Mouse (Mus musculus): Measurements from ENCODE around the gene Fam181a. TPM values are rescaled to one million over a fixed set of nuclear protein-coding genes. Genes with fewer than 3 reads are reported as not detected.
A peak's percentile ranks its signal among the peaks of the same experiment; 100 is the strongest.

Gene Fam181a
- polyA plus RNA-seq, 1 experiment = not detected

- DNase-seq = no peak
- whole genome bisulfite sequencing = 91% methylated on average over 8 of the region's 8 CpGs
- H3K27ac ChIP-seq (ENCODE audit: control insufficient read depth, insufficient read depth, low read length) = no peak overlapping the region
Observed at GRCm38 (mm10) chr12:103346945-103347344, 36.2 kb downstream of the Fam181a start.

GRCm38 (mm10) chr12:103347406-103347805 is 36.6 kb downstream of the Fam181a start:
- peaks cover 34% of the 10 kb centered on the region for H3K4me1 ChIP-seq (replicated peaks; ENCODE audit: control insufficient read depth, insufficient read depth, low read length)
- no peak for DNase-seq
- 81% methylated on average over 5 of the region's 5 CpGs for WGBS
- H3K36me3 ChIP-seq (ENCODE audit: control insufficient read depth, insufficient read depth, low read length) = no peaks in the 10 kb centered on the region
- H3K4me3 ChIP-seq (ENCODE audit: control insufficient read depth, insufficient read depth, low read length) = no peak overlapping the region
- H3K27ac ChIP-seq (ENCODE audit: control insufficient read depth, insufficient read depth, low read length) = no peak overlapping the region
- TF ChIP-seq CTCF (IDR thresholded peaks at IDR 0.05; ENCODE audit: borderline replicate concordance, control insufficient read depth, extremely low read depth, insufficient read depth, low read length, poor library complexity) (no peak), POLR2A (IDR thresholded peaks at IDR 0.05; ENCODE audit: control insufficient read depth, extremely low read depth, insufficient read depth, low read length, poor library complexity) (no peak)
- H3K27me3 ChIP-seq (ENCODE audit: control insufficient read depth, insufficient read depth, low read length) = no peaks in the 10 kb centered on the region

More at GRCm38 (mm10) chr12:103346945-103347344, 36.2 kb downstream of the Fam181a start:
- no peaks in the 10 kb centered on the region for H3K36me3 ChIP-seq (ENCODE audit: control insufficient read depth, insufficient read depth, low read length)
- peaks cover 38% of the 10 kb centered on the region for H3K4me1 ChIP-seq (replicated peaks; ENCODE audit: control insufficient read depth, insufficient read depth, low read length)
- TF ChIP-seq CTCF (IDR thresholded peaks at IDR 0.05; ENCODE audit: borderline replicate concordance, control insufficient read depth, extremely low read depth, insufficient read depth, low read length, poor library complexity) = no peak
- H3K27me3 ChIP-seq (ENCODE audit: control insufficient read depth, insufficient read depth, low read length) = no peaks in the 10 kb centered on the region
- H3K4me3 ChIP-seq (ENCODE audit: control insufficient read depth, insufficient read depth, low read length) = no peak overlapping the region

GRCm38 (mm10) chr12:103348506-103348905 is 37.7 kb downstream of the Fam181a start:
- H3K27ac ChIP-seq (ENCODE audit: control insufficient read depth, insufficient read depth, low read length) = no peak overlapping the region
- no peaks in the 10 kb centered on the region for H3K36me3 ChIP-seq (ENCODE audit: control insufficient read depth, insufficient read depth, low read length)
- no peak overlapping the region for H3K4me3 ChIP-seq (ENCODE audit: control insufficient read depth, insufficient read depth, low read length)
- WGBS = 4% methylated on average over 3 of the region's 3 CpGs
- peak; percentile 87 for DNase-seq
- TF ChIP-seq CTCF (IDR thresholded peaks at IDR 0.05; ENCODE audit: borderline replicate concordance, control insufficient read depth, extremely low read depth, insufficient read depth, low read length, poor library complexity) (no peak), POLR2A (IDR thresholded peaks at IDR 0.05; ENCODE audit: control insufficient read depth, extremely low read depth, insufficient read depth, low read length, poor library complexity) (no peak)
- no peaks in the 10 kb centered on the region for H3K27me3 ChIP-seq (ENCODE audit: control insufficient read depth, insufficient read depth, low read length)
- H3K4me1 ChIP-seq (replicated peaks; ENCODE audit: control insufficient read depth, insufficient read depth, low read length) = peaks cover 28% of the 10 kb centered on the region

- 97% methylated on average over 6 of the region's 6 CpGs for WGBS
- DNase-seq = no peak
- H3K36me3 ChIP-seq (ENCODE audit: control insufficient read depth, insufficient read depth, low read length) = no peaks in the 10 kb centered on the region
- TF ChIP-seq POLR2A (IDR thresholded peaks at IDR 0.05; ENCODE audit: control insufficient read depth, extremely low read depth, insufficient read depth, low read length, poor library complexity) = no peak
- no peak for TF ChIP-seq CTCF (IDR thresholded peaks at IDR 0.05; ENCODE audit: borderline replicate concordance, control insufficient read depth, extremely low read depth, insufficient read depth, low read length, poor library complexity)
- no peaks in the 10 kb centered on the region for H3K27me3 ChIP-seq (ENCODE audit: control insufficient read depth, insufficient read depth, low read length)
- peaks cover 9% of the 10 kb centered on the region for H3K4me1 ChIP-seq (replicated peaks; ENCODE audit: control insufficient read depth, insufficient read depth, low read length)
- no peak overlapping the region for H3K27ac ChIP-seq (ENCODE audit: control insufficient read depth, insufficient read depth, low read length)
- no peak overlapping the region for H3K4me3 ChIP-seq (ENCODE audit: control insufficient read depth, insufficient read depth, low read length)
Observed at GRCm38 (mm10) chr12:103352735-103353134, 42.0 kb downstream of the Fam181a start.

- peaks cover 7% of the 10 kb centered on the region for H3K4me1 ChIP-seq (replicated peaks; ENCODE audit: control insufficient read depth, insufficient read depth, low read length)
- 26% methylated on average over 5 of the region's 5 CpGs for WGBS
- no peak for TF ChIP-seq POLR2A (IDR thresholded peaks at IDR 0.05; ENCODE audit: control insufficient read depth, extremely low read depth, insufficient read depth, low read length, poor library complexity)
- TF ChIP-seq CTCF (IDR thresholded peaks at IDR 0.05; ENCODE audit: borderline replicate concordance, control insufficient read depth, extremely low read depth, insufficient read depth, low read length, poor library complexity) = peak; percentile 50; the same call in 1 of the 2 replicates
- H3K27me3 ChIP-seq (ENCODE audit: control insufficient read depth, insufficient read depth, low read length) = no peaks in the 10 kb centered on the region
- H3K36me3 ChIP-seq (ENCODE audit: control insufficient read depth, insufficient read depth, low read length) = no peaks in the 10 kb centered on the region
- DNase-seq = peak; percentile 50
- H3K4me3 ChIP-seq (ENCODE audit: control insufficient read depth, insufficient read depth, low read length) = no peak overlapping the region
- no peak overlapping the region for H3K27ac ChIP-seq (ENCODE audit: control insufficient read depth, insufficient read depth, low read length)
Observed at GRCm38 (mm10) chr12:103353538-103353937, 42.8 kb downstream of the Fam181a start.

GRCm38 (mm10) chr12:103355746-103356414 is 45.1 kb downstream of the Fam181a start, which contains the start of gene Asb2:
TSS of gene Asb2 (minus strand) at chr12:103356001.
- no peak for TF ChIP-seq POLR2A (IDR thresholded peaks at IDR 0.05; ENCODE audit: control insufficient read depth, extremely low read depth, insufficient read depth, low read length, poor library complexity)
- TF ChIP-seq CTCF (IDR thresholded peaks at IDR 0.05; ENCODE audit: borderline replicate concordance, control insufficient read depth, extremely low read depth, insufficient read depth, low read length, poor library complexity) = no peak
- DNase-seq = no peak
- H3K4me3 ChIP-seq (ENCODE audit: control insufficient read depth, insufficient read depth, low read length) = no peak within 1 kb of the TSS
- H3K27ac ChIP-seq (ENCODE audit: control insufficient read depth, insufficient read depth, low read length) = no peak within 1 kb of the TSS
- peaks cover 3% of the 10 kb centered on the region for H3K4me1 ChIP-seq (replicated peaks; ENCODE audit: control insufficient read depth, insufficient read depth, low read length)
- whole genome bisulfite sequencing = 77% methylated on average over 14 of the region's 14 CpGs
- no peaks in the 10 kb centered on the region for H3K36me3 ChIP-seq (ENCODE audit: control insufficient read depth, insufficient read depth, low read length)
- no peaks in the 10 kb centered on the region for H3K27me3 ChIP-seq (ENCODE audit: control insufficient read depth, insufficient read depth, low read length)

GRCm38 (mm10) chr12:103356415-103356748 is 45.6 kb downstream of the Fam181a start:
- no peaks in the 10 kb centered on the region for H3K36me3 ChIP-seq (ENCODE audit: control insufficient read depth, insufficient read depth, low read length)
- DNase-seq = no peak
- 95% methylated on average over 4 of the region's 4 CpGs for WGBS
- H3K4me3 ChIP-seq (ENCODE audit: control insufficient read depth, insufficient read depth, low read length) = no peak overlapping the region
- TF ChIP-seq POLR2A (IDR thresholded peaks at IDR 0.05; ENCODE audit: control insufficient read depth, extremely low read depth, insufficient read depth, low read length, poor library complexity) = no peak
- TF ChIP-seq CTCF (IDR thresholded peaks at IDR 0.05; ENCODE audit: borderline replicate concordance, control insufficient read depth, extremely low read depth, insufficient read depth, low read length, poor library complexity) = no peak
- H3K27ac ChIP-seq (ENCODE audit: control insufficient read depth, insufficient read depth, low read length) = no peak overlapping the region
- no peaks in the 10 kb centered on the region for H3K27me3 ChIP-seq (ENCODE audit: control insufficient read depth, insufficient read depth, low read length)
- peaks cover 3% of the 10 kb centered on the region for H3K4me1 ChIP-seq (replicated peaks; ENCODE audit: control insufficient read depth, insufficient read depth, low read length)

Measured in thymus, adult 2 months (tissue).